Mouse (Mus musculus) intestine, embryonic 14.5 days (tissue): ENCODE results near the gene Kcnmb3. TPM values are rescaled to one million over a fixed set of nuclear protein-coding genes. Genes with fewer than 3 reads are reported as not detected.

Source experiments
- ATAC-seq: fragments of 200-750 bp; cut with Nextera tagmentation; replicated peaks from 2 replicates; pipeline ENCODE4 v1.8.0; 2017; ENCODE audit warnings: low read depth, moderate number of reproducible peaks, moderate TSS enrichment, moderate library complexity; ENCODE audit not compliant: low FRiP score, low TSS enrichment
- DNase-seq: peaks from one replicate; pipeline ENCODE4 v3.0.0-alpha.2; 2018; ENCODE audit warnings: low spot score
- H3K27ac ChIP-seq: fragments of 300-500 bp; sonication (generic); 2 replicates; pipeline ENCODE4 v1.5.1; 2014; ENCODE audit warnings: low read depth, mild to moderate bottlenecking, control low read depth
- H3K27me3 ChIP-seq: fragments of 300-500 bp; sonication (generic); replicated peaks from 2 replicates; pipeline ENCODE4 v1.6.1; 2014; ENCODE audit warnings: low read length, control low read depth; ENCODE audit not compliant: control insufficient read depth, insufficient read depth
- H3K36me3 ChIP-seq: fragments of 300-500 bp; sonication (generic); 2 replicates; pipeline ENCODE4 v1.6.1; 2014; ENCODE audit warnings: low read length, control low read depth; ENCODE audit not compliant: control insufficient read depth, insufficient read depth
- H3K4me1 ChIP-seq: fragments of 300-500 bp; sonication (generic); replicated peaks from 2 replicates; pipeline ENCODE4 v1.6.1; 2014; ENCODE audit warnings: low read length, control low read depth, mixed read lengths; ENCODE audit not compliant: control insufficient read depth, insufficient read depth
- H3K4me2 ChIP-seq: fragments of 300-500 bp; sonication (generic); 2 replicates; pipeline ENCODE4 v1.6.1; 2014; ENCODE audit warnings: low read length
- H3K4me3 ChIP-seq: fragments of 300-500 bp; sonication (generic); 2 replicates; pipeline ENCODE4 v1.5.1; 2014; ENCODE audit warnings: low read depth, low read length, control low read depth, mixed read lengths
- H3K9ac ChIP-seq: fragments of 300-500 bp; sonication (generic); 2 replicates; pipeline ENCODE4 v1.6.1; 2014; ENCODE audit warnings: mild to moderate bottlenecking, low read length
- H3K9me3 ChIP-seq: fragments of 300-500 bp; sonication (generic); 2 replicates; pipeline ENCODE4 v1.6.1; 2016; ENCODE audit warnings: low read length, control low read depth; ENCODE audit not compliant: control insufficient read depth
- WGBS: fragments of 180-500 bp; shearing (Covaris S2); extraction: QIAGEN DNeasy Blood & Tissue Kit; methylation state at CpG from one replicate; pipeline ENCODE4 v1.1.7; 2014; 5-methylcytosine and 5-hydroxymethylcytosine counted together
- polyA plus RNA-seq: library from polyadenylated mRNA; unstranded; fragments of >200 nt; fragmentation: Nextera tagmentation; extraction: Ambion mirVana; gene quantifications from 2 replicates; pipeline ENCODE4 v1.2.1, GENCODE M21; 2014

Gene Kcnmb3
- polyA plus RNA-seq, 1 experiment from 2014 or later = not detected

GRCm38 (mm10) chr3:32500346-32500745 is 8.3 kb upstream of the Kcnmb3 start:
- no peaks in the 10 kb centered on the region for H3K4me1 ChIP-seq
- no peak overlapping the region for H3K27ac ChIP-seq
- no peak overlapping the region for H3K4me2 ChIP-seq
- H3K9ac ChIP-seq = no peak overlapping the region
- H3K9me3 ChIP-seq = no peaks in the 10 kb centered on the region
- no peaks in the 10 kb centered on the region for H3K27me3 ChIP-seq
- ATAC-seq = no peak
- no peak for DNase-seq
- no peaks in the 10 kb centered on the region for H3K36me3 ChIP-seq
- WGBS = 90% methylated on average over 2 of the region's 2 CpGs
- H3K4me3 ChIP-seq = no peak overlapping the region

GRCm38 (mm10) chr3:32496711-32497070 is 4.7 kb upstream of the Kcnmb3 start:
- Histone ChIP-seq H3K4me1 (no peaks in the 10 kb centered on the region), H3K27me3 (no peaks in the 10 kb centered on the region), H3K4me2 (no peak overlapping the region), H3K9me3 (no peaks in the 10 kb centered on the region), H3K4me3 (no peak overlapping the region), H3K36me3 (no peaks in the 10 kb centered on the region), H3K9ac (no peak overlapping the region), H3K27ac (no peak overlapping the region)
- no peak for DNase-seq
- ATAC-seq = no peak
- 94% methylated on average over 1 of the region's 1 CpGs for WGBS

- H3K36me3 ChIP-seq = no peaks in the 10 kb centered on the region
- H3K4me1 ChIP-seq = no peaks in the 10 kb centered on the region
- no peak overlapping the region for H3K4me2 ChIP-seq
- no peak overlapping the region for H3K27ac ChIP-seq
- 53% methylated on average over 8 of the region's 8 CpGs for WGBS
- ATAC-seq (no peak), DNase-seq (peak; percentile 25)
- no peak overlapping the region for H3K9ac ChIP-seq
- H3K9me3 ChIP-seq = no peaks in the 10 kb centered on the region
- H3K4me3 ChIP-seq = no peak overlapping the region
- no peaks in the 10 kb centered on the region for H3K27me3 ChIP-seq
Measured at GRCm38 (mm10) chr3:32495856-32496710, 4.1 kb upstream of the Kcnmb3 start.

GRCm38 (mm10) chr3:32495088-32495770 is 3.2 kb upstream of the Kcnmb3 start:
- Histone ChIP-seq H3K27ac (no peak overlapping the region), H3K9ac (no peak overlapping the region), H3K27me3 (no peaks in the 10 kb centered on the region), H3K36me3 (no peaks in the 10 kb centered on the region), H3K4me1 (no peaks in the 10 kb centered on the region), H3K9me3 (no peaks in the 10 kb centered on the region), H3K4me3 (no peak overlapping the region), H3K4me2 (no peak overlapping the region)
- WGBS = 65% methylated on average over 8 of the region's 8 CpGs
- DNase-seq (peak; percentile 23), ATAC-seq (no peak)

- ATAC-seq (no peak), DNase-seq (peak; percentile 41)
- Histone ChIP-seq H3K9ac (no peak overlapping the region), H3K27ac (no peak overlapping the region), H3K27me3 (no peaks in the 10 kb centered on the region), H3K9me3 (no peaks in the 10 kb centered on the region), H3K4me3 (no peak overlapping the region), H3K36me3 (no peaks in the 10 kb centered on the region), H3K4me1 (no peaks in the 10 kb centered on the region), H3K4me2 (no peak overlapping the region)
- 75% methylated on average over 8 of the region's 8 CpGs for WGBS
Measured at GRCm38 (mm10) chr3:32494387-32495087, 2.5 kb upstream of the Kcnmb3 start.

- Histone ChIP-seq H3K27me3 (no peaks in the 10 kb centered on the region), H3K27ac (no peak overlapping the region), H3K4me1 (no peaks in the 10 kb centered on the region), H3K4me3 (no peak overlapping the region), H3K36me3 (no peaks in the 10 kb centered on the region), H3K9me3 (no peaks in the 10 kb centered on the region), H3K4me2 (no peak overlapping the region), H3K9ac (no peak overlapping the region)
- no peak for DNase-seq
- no peak for ATAC-seq
Measured at GRCm38 (mm10) chr3:32490928-32491315, 1.1 kb downstream of the Kcnmb3 start.

- Histone ChIP-seq H3K4me3 (no peak overlapping the region), H3K4me2 (no peak overlapping the region), H3K9me3 (no peaks in the 10 kb centered on the region), H3K4me1 (no peaks in the 10 kb centered on the region), H3K27ac (no peak overlapping the region), H3K36me3 (no peaks in the 10 kb centered on the region), H3K9ac (no peak overlapping the region), H3K27me3 (no peaks in the 10 kb centered on the region)
- ATAC-seq (no peak), DNase-seq (no peak)
- WGBS = 71% methylated on average over 15 of the region's 15 CpGs
Measured at GRCm38 (mm10) chr3:32490076-32490927, 1.7 kb downstream of the Kcnmb3 start.

GRCm38 (mm10) chr3:32488172-32488571 is 3.9 kb downstream of the Kcnmb3 start:
- H3K4me3 ChIP-seq = no peak overlapping the region
- H3K36me3 ChIP-seq = no peaks in the 10 kb centered on the region
- DNase-seq = no peak
- no peak overlapping the region for H3K4me2 ChIP-seq
- H3K27me3 ChIP-seq = no peaks in the 10 kb centered on the region
- no peaks in the 10 kb centered on the region for H3K9me3 ChIP-seq
- H3K4me1 ChIP-seq = no peaks in the 10 kb centered on the region
- no peak for ATAC-seq
- no peak overlapping the region for H3K27ac ChIP-seq
- no peak overlapping the region for H3K9ac ChIP-seq
- WGBS = 79% methylated on average over 6 of the region's 6 CpGs
